Mouse (Mus musculus): ENCODE data around the gene Sh3d19. TPM values are rescaled to one million over a fixed set of nuclear protein-coding genes. Genes with fewer than 3 reads are reported as not detected.
"Not testable (repeated sequence)": the region's sequence is repeated elsewhere in the genome, so short reads cannot be mapped to it uniquely, and the experiment has no call there.

Sh3d19 gene
- polyA plus RNA-seq, 1 experiment from 2014 or later: 39.9 TPM

DNA sequence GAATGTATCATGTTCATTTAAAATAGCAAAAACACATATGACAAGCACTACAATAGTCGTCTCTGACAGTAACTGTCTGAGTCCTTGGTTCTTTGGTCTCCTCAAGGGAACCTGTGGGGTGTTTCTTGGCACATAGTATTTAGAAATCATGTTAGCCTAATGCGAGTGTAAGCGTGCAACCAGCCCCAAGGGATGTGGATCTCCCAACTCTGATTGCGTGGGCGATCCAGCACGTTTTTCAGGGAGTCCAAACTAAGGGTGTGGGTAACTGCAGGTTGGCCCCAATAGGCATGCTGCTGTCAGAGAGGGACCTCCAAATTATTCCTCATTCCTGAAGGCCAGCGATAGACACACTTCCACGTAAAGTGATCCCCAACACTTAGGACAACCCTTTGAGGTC is 1.9 kb upstream of the Sh3d19 start:
- no peak overlapping the region for H3K27ac ChIP-seq (ENCODE audit: low read depth, low read length)
- WGBS: 83% methylated on average over 8 of the region's 8 CpGs
- no peak overlapping the region for H3K4me3 ChIP-seq (ENCODE audit: low read length)
- H3K27me3 ChIP-seq (ENCODE audit: control insufficient read depth, insufficient read depth, low read length): no peaks in the 10 kb centered on the region
- H3K4me2 ChIP-seq (replicated peaks; ENCODE audit: low read depth, low read length): no peak overlapping the region
- H3K9ac ChIP-seq (ENCODE audit: low read depth, low read length): no peak overlapping the region
- no peaks in the 10 kb centered on the region for H3K9me3 ChIP-seq (ENCODE audit: control insufficient read depth, low read length)
- no peaks in the 10 kb centered on the region for H3K36me3 ChIP-seq (ENCODE audit: control insufficient read depth, insufficient read depth, low read length)
- H3K4me1 ChIP-seq (ENCODE audit: control insufficient read depth, insufficient read depth, low read length): peaks cover 27% of the 10 kb centered on the region; the same call in 1 of the 2 replicates
- ATAC-seq (ENCODE audit: low FRiP score, low TSS enrichment): no peak

GRCm38 (mm10) chr3:85971599-85971975 is 678 bp downstream of the Sh3d19 start:
- peak; percentile 26 for ATAC-seq (ENCODE audit: low FRiP score, low TSS enrichment)
- peaks cover 30% of the 10 kb centered on the region; the same call in 1 of the 2 replicates for H3K4me1 ChIP-seq (ENCODE audit: control insufficient read depth, insufficient read depth, low read length)
- H3K9ac ChIP-seq (ENCODE audit: low read depth, low read length): peak overlapping the region; percentile 91
- no peaks in the 10 kb centered on the region for H3K27me3 ChIP-seq (ENCODE audit: control insufficient read depth, insufficient read depth, low read length)
- no peaks in the 10 kb centered on the region for H3K9me3 ChIP-seq (ENCODE audit: control insufficient read depth, low read length)
- WGBS: 2% methylated on average over 13 of the region's 13 CpGs
- H3K36me3 ChIP-seq (ENCODE audit: control insufficient read depth, insufficient read depth, low read length): no peaks in the 10 kb centered on the region
- peak overlapping the region; percentile 86; the same call in 1 of the 2 replicates for H3K27ac ChIP-seq (ENCODE audit: low read depth, low read length)
- peak overlapping the region; percentile 82 for H3K4me2 ChIP-seq (replicated peaks; ENCODE audit: low read depth, low read length)
- peak overlapping the region; percentile 87 for H3K4me3 ChIP-seq (ENCODE audit: low read length)

- peak overlapping the region; percentile 82 for H3K4me2 ChIP-seq (replicated peaks; ENCODE audit: low read depth, low read length)
- H3K9ac ChIP-seq (ENCODE audit: low read depth, low read length): no peak overlapping the region
- no peaks in the 10 kb centered on the region for H3K36me3 ChIP-seq (ENCODE audit: control insufficient read depth, insufficient read depth, low read length)
- no peaks in the 10 kb centered on the region for H3K27me3 ChIP-seq (ENCODE audit: control insufficient read depth, insufficient read depth, low read length)
- no peaks in the 10 kb centered on the region for H3K9me3 ChIP-seq (ENCODE audit: control insufficient read depth, low read length)
- H3K4me1 ChIP-seq (ENCODE audit: control insufficient read depth, insufficient read depth, low read length): peaks cover 32% of the 10 kb centered on the region; the same call in 1 of the 2 replicates
- no peak for ATAC-seq (ENCODE audit: low FRiP score, low TSS enrichment)
- H3K4me3 ChIP-seq (ENCODE audit: low read length): no peak overlapping the region
- no peak overlapping the region for H3K27ac ChIP-seq (ENCODE audit: low read depth, low read length)
- 73% methylated on average over 10 of the region's 10 CpGs for WGBS
These were observed 2.6 kb downstream of the Sh3d19 start for GRCm38 (mm10) chr3:85973376-85974140.

- Histone ChIP-seq H3K4me1 (ENCODE audit: control insufficient read depth, insufficient read depth, low read length) (peaks cover 32% of the 10 kb centered on the region; the same call in 1 of the 2 replicates), H3K4me3 (ENCODE audit: low read length) (no peak overlapping the region), H3K27me3 (ENCODE audit: control insufficient read depth, insufficient read depth, low read length) (no peaks in the 10 kb centered on the region), H3K9ac (ENCODE audit: low read depth, low read length) (no peak overlapping the region), H3K36me3 (ENCODE audit: control insufficient read depth, insufficient read depth, low read length) (no peaks in the 10 kb centered on the region), H3K4me2 (replicated peaks; ENCODE audit: low read depth, low read length) (no peak overlapping the region), H3K27ac (ENCODE audit: low read depth, low read length) (no peak overlapping the region), H3K9me3 (ENCODE audit: control insufficient read depth, low read length) (no peaks in the 10 kb centered on the region)
- no peak for ATAC-seq (ENCODE audit: low FRiP score, low TSS enrichment)
- 63% methylated on average over 4 of the region's 4 CpGs for WGBS
These were observed 3.5 kb downstream of the Sh3d19 start for GRCm38 (mm10) chr3:85974451-85974850.

- H3K9me3 ChIP-seq (ENCODE audit: control insufficient read depth, low read length): no peaks in the 10 kb centered on the region
- H3K4me2 ChIP-seq (replicated peaks; ENCODE audit: low read depth, low read length): no peak overlapping the region
- H3K4me1 ChIP-seq (ENCODE audit: control insufficient read depth, insufficient read depth, low read length): 0 out of 2 replicates have a peak, but pooled peaks cover 2% of the 10 kb centered on the region
- no peaks in the 10 kb centered on the region for H3K27me3 ChIP-seq (ENCODE audit: control insufficient read depth, insufficient read depth, low read length)
- no peak overlapping the region for H3K4me3 ChIP-seq (ENCODE audit: low read length)
- H3K36me3 ChIP-seq (ENCODE audit: control insufficient read depth, insufficient read depth, low read length): no peaks in the 10 kb centered on the region
- no peak overlapping the region for H3K27ac ChIP-seq (ENCODE audit: low read depth, low read length)
- no peak overlapping the region for H3K9ac ChIP-seq (ENCODE audit: low read depth, low read length)
- ATAC-seq (ENCODE audit: low FRiP score, low TSS enrichment): no peak
- 87% methylated on average over 4 of the region's 4 CpGs for WGBS
These were observed 9.1 kb downstream of the Sh3d19 start for GRCm38 (mm10) chr3:85980036-85980435.

DNA sequence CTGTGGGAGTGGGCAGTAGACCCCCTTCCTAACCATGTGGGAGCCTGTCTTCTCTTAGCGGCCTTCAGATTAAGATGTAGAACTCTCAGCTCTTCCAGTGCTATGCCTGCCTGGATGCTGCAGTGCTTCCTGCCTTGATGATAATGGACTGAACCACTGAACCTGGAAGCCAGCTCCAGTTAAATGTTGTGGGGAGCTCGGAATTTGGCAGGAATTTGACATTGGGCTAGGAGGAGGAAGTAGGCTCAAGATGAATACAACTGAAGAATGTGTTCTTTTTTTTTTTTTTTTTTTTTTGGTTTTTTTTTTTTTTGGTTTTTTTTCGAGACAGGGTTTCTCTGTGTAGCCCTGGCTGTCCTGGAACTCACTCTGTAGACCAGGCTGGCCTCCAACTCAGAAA is 10.9 kb downstream of the Sh3d19 start:
- not testable (repeated sequence) for H3K9ac ChIP-seq (ENCODE audit: low read depth, low read length); H3K36me3 ChIP-seq (ENCODE audit: control insufficient read depth, insufficient read depth, low read length); H3K27me3 ChIP-seq (ENCODE audit: control insufficient read depth, insufficient read depth, low read length); H3K4me1 ChIP-seq (ENCODE audit: control insufficient read depth, insufficient read depth, low read length); H3K27ac ChIP-seq (ENCODE audit: low read depth, low read length); ATAC-seq (ENCODE audit: low FRiP score, low TSS enrichment); H3K9me3 ChIP-seq (ENCODE audit: control insufficient read depth, low read length); H3K4me3 ChIP-seq (ENCODE audit: low read length); H3K4me2 ChIP-seq (replicated peaks; ENCODE audit: low read depth, low read length)
- WGBS: 82% methylated on average over 2 of the region's 3 CpGs

- H3K9me3 ChIP-seq (ENCODE audit: control insufficient read depth, low read length): no peaks in the 10 kb centered on the region
- no peaks in the 10 kb centered on the region for H3K27me3 ChIP-seq (ENCODE audit: control insufficient read depth, insufficient read depth, low read length)
- 92% methylated on average over 6 of the region's 6 CpGs for WGBS
- no peaks in the 10 kb centered on the region for H3K36me3 ChIP-seq (ENCODE audit: control insufficient read depth, insufficient read depth, low read length)
- ATAC-seq (ENCODE audit: low FRiP score, low TSS enrichment): no peak
- H3K4me3 ChIP-seq (ENCODE audit: low read length): no peak overlapping the region
- no peaks in the 10 kb centered on the region for H3K4me1 ChIP-seq (ENCODE audit: control insufficient read depth, insufficient read depth, low read length)
- no peak overlapping the region for H3K4me2 ChIP-seq (replicated peaks; ENCODE audit: low read depth, low read length)
- no peak overlapping the region for H3K27ac ChIP-seq (ENCODE audit: low read depth, low read length)
- H3K9ac ChIP-seq (ENCODE audit: low read depth, low read length): no peak overlapping the region
These were observed 13.6 kb downstream of the Sh3d19 start for GRCm38 (mm10) chr3:85984537-85984936.

GRCm38 (mm10) chr3:85987225-85987624 is 16.3 kb downstream of the Sh3d19 start:
- Histone ChIP-seq H3K4me1 (ENCODE audit: control insufficient read depth, insufficient read depth, low read length) (no peaks in the 10 kb centered on the region), H3K36me3 (ENCODE audit: control insufficient read depth, insufficient read depth, low read length) (no peaks in the 10 kb centered on the region), H3K9me3 (ENCODE audit: control insufficient read depth, low read length) (no peaks in the 10 kb centered on the region), H3K4me3 (ENCODE audit: low read length) (no peak overlapping the region), H3K27me3 (ENCODE audit: control insufficient read depth, insufficient read depth, low read length) (no peaks in the 10 kb centered on the region), H3K9ac (ENCODE audit: low read depth, low read length) (no peak overlapping the region), H3K27ac (ENCODE audit: low read depth, low read length) (no peak overlapping the region), H3K4me2 (replicated peaks; ENCODE audit: low read depth, low read length) (no peak overlapping the region)
- WGBS: 92% methylated on average over 2 of the region's 2 CpGs
- no peak for ATAC-seq (ENCODE audit: low FRiP score, low TSS enrichment)

DNA sequence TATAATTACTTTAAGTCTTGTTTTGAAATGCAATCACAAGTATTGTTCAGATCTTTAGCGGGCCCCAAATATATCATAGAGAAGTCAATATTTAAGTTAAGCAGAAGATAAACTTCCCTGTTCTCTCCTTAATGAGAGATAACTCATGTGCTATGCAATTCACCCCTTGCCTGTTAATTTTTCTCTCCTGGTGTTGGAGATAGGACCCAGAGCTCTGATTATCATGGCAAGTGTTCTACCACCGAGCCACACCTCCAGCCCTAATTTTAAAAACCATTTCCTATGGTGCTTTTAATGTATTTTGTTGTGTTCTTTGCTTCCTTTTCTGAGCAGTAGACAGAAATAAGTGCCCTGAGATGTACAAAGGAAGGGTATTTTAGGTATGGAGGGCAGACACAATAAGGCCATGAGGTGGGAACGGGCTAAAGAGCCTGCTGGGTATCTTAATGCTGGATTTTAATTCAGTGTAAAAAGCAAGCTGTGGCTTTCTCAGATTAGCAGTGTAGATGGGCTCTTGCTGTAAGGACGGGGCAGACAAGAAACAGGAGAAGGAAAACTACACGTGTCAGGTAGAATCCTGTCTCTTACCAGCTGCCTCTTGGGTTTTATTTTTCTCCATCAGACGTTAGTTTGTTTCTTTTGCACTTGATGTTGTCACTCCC is 20.4 kb downstream of the Sh3d19 start:
- Histone ChIP-seq H3K27ac (ENCODE audit: low read depth, low read length) (no peak overlapping the region), H3K9me3 (ENCODE audit: control insufficient read depth, low read length) (no peaks in the 10 kb centered on the region), H3K4me1 (ENCODE audit: control insufficient read depth, insufficient read depth, low read length) (no peaks in the 10 kb centered on the region), H3K9ac (ENCODE audit: low read depth, low read length) (no peak overlapping the region), H3K36me3 (ENCODE audit: control insufficient read depth, insufficient read depth, low read length) (no peaks in the 10 kb centered on the region), H3K27me3 (ENCODE audit: control insufficient read depth, insufficient read depth, low read length) (no peaks in the 10 kb centered on the region), H3K4me3 (ENCODE audit: low read length) (no peak overlapping the region), H3K4me2 (replicated peaks; ENCODE audit: low read depth, low read length) (no peak overlapping the region)
- ATAC-seq (ENCODE audit: low FRiP score, low TSS enrichment): no peak
- WGBS: 60% methylated on average over 6 of the region's 6 CpGs

Measured in kidney, embryonic 14.5 days (tissue).